Mouse (Mus musculus): ENCODE results near the gene Cpne4.

GRCm38 (mm10) chr9:104594979-104595378 lies 47.9 kb downstream of the Cpne4 start:
- TF ChIP-seq E2F4 (IDR thresholded peaks at IDR 0.05; ENCODE audit: insufficient replicate concordance, low read depth, low read length) (no peak), MAX (IDR thresholded peaks at IDR 0.05; ENCODE audit: low read length) (no peak), CTCF (conservative IDR thresholded peaks at IDR 0.05 in 1 of 2, IDR thresholded peaks at IDR 0.05 in 1 of 2; ENCODE audit: low read depth in 2 of 2, low read length in 2 of 2) (no peak), POLR2A (IDR thresholded peaks at IDR 0.05; ENCODE audit: low read depth, low read length) (no peak), MYC (IDR thresholded peaks at IDR 0.05; ENCODE audit: low read depth, low read length) (no peak), ETS1 (conservative IDR thresholded peaks at IDR 0.05; ENCODE audit: low read depth, low read length) (no peak), EP300 (IDR thresholded peaks at IDR 0.05; ENCODE audit: low read length) (no peak), ZMIZ1 (IDR thresholded peaks at IDR 0.05; ENCODE audit: low read depth, low read length) (no peak), NELFE (IDR thresholded peaks at IDR 0.05; ENCODE audit: low read depth, low read length) (no peak), KAT2A (IDR thresholded peaks at IDR 0.05; ENCODE audit: insufficient replicate concordance, low read length) (no peak), MXI1 (IDR thresholded peaks at IDR 0.05; ENCODE audit: low read depth, low read length) (no peak), ZKSCAN1 (IDR thresholded peaks at IDR 0.05; ENCODE audit: borderline replicate concordance, low read depth, low read length) (no peak), MAFK (IDR thresholded peaks at IDR 0.05; ENCODE audit: insufficient replicate concordance, low read length) (no peak), ZC3H11A (IDR thresholded peaks at IDR 0.05; ENCODE audit: low read depth, low read length) (no peak)
